Mouse (Mus musculus): ENCODE data around the gene Atrnl1.

GRCm38 (mm10) chr19:57655491-57655890, 44.7 kb downstream of the Atrnl1 start:
- TF ChIP-seq POLR2A (IDR thresholded peaks at IDR 0.05; ENCODE audit: insufficient read depth, low read depth, low read length) (no peak), CTCF (IDR thresholded peaks at IDR 0.05; ENCODE audit: insufficient read depth, low read depth, low read length) (no peak)
